Mouse (Mus musculus): ENCODE data around the gene Slco2a1.

The Slco2a1 gene

GRCm38 (mm10) chr9:103038266-103038665, 49.8 kb downstream of the Slco2a1 start:
- DNase-seq (ENCODE audit: low spot score) = no peak

- DNase-seq (ENCODE audit: low spot score) = no peak
Measured at GRCm38 (mm10) chr9:103038705-103039104, 50.2 kb downstream of the Slco2a1 start.

- DNase-seq (ENCODE audit: low spot score) = no peak
Measured at GRCm38 (mm10) chr9:103040581-103040980, 52.1 kb downstream of the Slco2a1 start.

GRCm38 (mm10) chr9:103045406-103045805, 56.9 kb downstream of the Slco2a1 start:
- DNase-seq (ENCODE audit: low spot score) = no peak

GRCm38 (mm10) chr9:103049049-103049511, 60.6 kb downstream of the Slco2a1 start:
- DNase-seq (ENCODE audit: low spot score) = no peak

GRCm38 (mm10) chr9:103053829-103054228, 65.3 kb downstream of the Slco2a1 start:
- DNase-seq (ENCODE audit: low spot score) = no peak

- DNase-seq (ENCODE audit: low spot score) = no peak
Measured at GRCm38 (mm10) chr9:103055061-103055460, 66.5 kb downstream of the Slco2a1 start.

- DNase-seq (ENCODE audit: low spot score) = no peak
Measured at GRCm38 (mm10) chr9:103056164-103056563, 67.7 kb downstream of the Slco2a1 start.

- DNase-seq (ENCODE audit: low spot score) = no peak
Measured at GRCm38 (mm10) chr9:103060551-103060950, 72.0 kb downstream of the Slco2a1 start.

- no peak for DNase-seq (ENCODE audit: low spot score)
Measured at GRCm38 (mm10) chr9:103061471-103062053, 73.0 kb downstream of the Slco2a1 start.

- DNase-seq (ENCODE audit: low spot score) = no peak
Measured at GRCm38 (mm10) chr9:103063591-103063990, 75.1 kb downstream of the Slco2a1 start.

- DNase-seq (ENCODE audit: low spot score) = no peak
Measured at GRCm38 (mm10) chr9:103066845-103067244, 78.3 kb downstream of the Slco2a1 start.

- no peak for DNase-seq (ENCODE audit: low spot score)
Measured at GRCm38 (mm10) chr9:103067651-103068050, 79.1 kb downstream of the Slco2a1 start.

- DNase-seq (ENCODE audit: low spot score) = no peak
Measured at GRCm38 (mm10) chr9:103068769-103069168, 80.3 kb downstream of the Slco2a1 start.

GRCm38 (mm10) chr9:103071541-103072203, 83.2 kb downstream of the Slco2a1 start:
- DNase-seq (ENCODE audit: low spot score) = no peak

GRCm38 (mm10) chr9:103072204-103072599, 83.7 kb downstream of the Slco2a1 start:
- DNase-seq (ENCODE audit: low spot score) = no peak

GRCm38 (mm10) chr9:103072926-103073515, 84.5 kb downstream of the Slco2a1 start:
- no peak for DNase-seq (ENCODE audit: low spot score)

GRCm38 (mm10) chr9:103076836-103077531, 88.5 kb downstream of the Slco2a1 start:
- no peak for DNase-seq (ENCODE audit: low spot score)

GRCm38 (mm10) chr9:103078194-103078691, 89.7 kb downstream of the Slco2a1 start:
- no peak for DNase-seq (ENCODE audit: low spot score)

- DNase-seq (ENCODE audit: low spot score) = no peak
Measured at GRCm38 (mm10) chr9:103080211-103080610, 91.7 kb downstream of the Slco2a1 start.

- no peak for DNase-seq (ENCODE audit: low spot score)
Measured at GRCm38 (mm10) chr9:103082246-103082975, 93.9 kb downstream of the Slco2a1 start.

GRCm38 (mm10) chr9:103083405-103083804, 94.9 kb downstream of the Slco2a1 start:
- no peak for DNase-seq (ENCODE audit: low spot score)
